Mouse (Mus musculus) CH12.LX (cell line): ENCODE data around the gene Mocs1.

Experiments used
- CTCF ChIP-seq, 2 experiments: IDR thresholded peaks in 1 of 2; conservative IDR thresholded peaks in 1 of 2; 2 replicates each; pipeline ENCODE4 v1.5.1; 2011 to 2012; ENCODE audit warnings: low read depth in 2 of 2, low read length in 2 of 2, improper control_type of control experiment in 1 of 2, inconsistent platforms in 1 of 2, mild to moderate bottlenecking in 1 of 2, moderate library complexity in 1 of 2
- EP300 ChIP-seq: IDR thresholded peaks from 2 replicates; pipeline ENCODE4 v1.6.1; 2011; ENCODE audit warnings: low read length, improper control_type of control experiment
- JUND ChIP-seq: conservative IDR thresholded peaks from 2 replicates; pipeline ENCODE4 v1.6.1; 2011; ENCODE audit warnings: low read depth, low read length, improper control_type of control experiment
- MAZ ChIP-seq: IDR thresholded peaks from 2 replicates; pipeline ENCODE4 v1.6.1; 2012; ENCODE audit warnings: low read depth, mild to moderate bottlenecking, inconsistent platforms, low read length, improper control_type of control experiment, moderate library complexity
- MEF2A ChIP-seq: IDR thresholded peaks from 2 replicates; pipeline ENCODE4 v1.6.1; 2014; ENCODE audit warnings: low read depth, mild to moderate bottlenecking, inconsistent platforms, low read length, improper control_type of control experiment, borderline replicate concordance
- MXI1 ChIP-seq: IDR thresholded peaks from 2 replicates; pipeline ENCODE4 v1.6.1; 2011; ENCODE audit warnings: mild to moderate bottlenecking, low read depth, low read length, improper control_type of control experiment
- NRF1 ChIP-seq: IDR thresholded peaks from 2 replicates; pipeline ENCODE4 v1.6.1; 2014; ENCODE audit warnings: low read depth, mild to moderate bottlenecking, inconsistent platforms, low read length, improper control_type of control experiment, moderate library complexity
- PAX5 ChIP-seq: IDR thresholded peaks from 2 replicates; pipeline ENCODE4 v1.6.1; 2012; ENCODE audit warnings: low read length, inconsistent platforms, mixed read lengths
- POLR2A ChIP-seq: IDR thresholded peaks from 2 replicates; pipeline ENCODE4 v1.6.1; 2011; ENCODE audit warnings: low read depth, mild to moderate bottlenecking, improper control_type of control experiment, low read length
- USF1 ChIP-seq: IDR thresholded peaks from 2 replicates; pipeline ENCODE4 v1.6.1; 2014; ENCODE audit warnings: low read depth, mild to moderate bottlenecking, inconsistent platforms, low read length, improper control_type of control experiment
- ZC3H11A ChIP-seq: IDR thresholded peaks from 2 replicates; pipeline ENCODE4 v1.6.1; 2012; ENCODE audit warnings: low read depth, mild to moderate bottlenecking, inconsistent platforms, low read length, improper control_type of control experiment
- ZMIZ1 ChIP-seq: IDR thresholded peaks from 2 replicates; pipeline ENCODE4 v1.6.1; 2012; ENCODE audit warnings: low read depth, mild to moderate bottlenecking, inconsistent platforms, low read length, improper control_type of control experiment

DNA sequence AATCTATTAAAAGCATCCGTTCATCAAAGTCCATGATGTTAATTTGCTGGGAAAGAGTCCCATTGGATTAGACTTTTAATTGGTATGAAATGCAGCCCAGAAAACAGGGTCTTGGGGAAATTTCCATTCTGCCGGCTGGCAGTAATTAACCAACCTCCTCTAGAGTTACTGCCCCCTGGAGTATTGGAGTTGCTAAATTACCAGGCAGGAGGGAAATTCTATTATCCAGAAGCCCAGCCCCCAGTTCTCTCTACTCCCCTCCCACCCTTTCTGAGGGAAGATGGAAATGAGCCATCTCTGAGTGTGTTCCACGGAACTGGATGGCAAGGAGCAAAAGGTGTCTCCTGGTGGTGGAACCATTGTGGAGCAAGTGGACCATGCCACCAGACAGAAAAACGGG is 48.5 kb upstream of the Mocs1 start:
- no peak for TF ChIP-seq NRF1
- no peak for TF ChIP-seq CTCF (conservative IDR thresholded peaks at IDR 0.05 in 1 of 2, IDR thresholded peaks at IDR 0.05 in 1 of 2; ENCODE audit: low read depth in 2 of 2, low read length in 2 of 2)
- no peak for TF ChIP-seq PAX5
- TF ChIP-seq USF1, result no peak
- TF ChIP-seq POLR2A, result no peak
- TF ChIP-seq MXI1, result no peak
- no peak for TF ChIP-seq ZC3H11A
- TF ChIP-seq MAZ, result no peak
- TF ChIP-seq ZMIZ1, result no peak
- TF ChIP-seq EP300, result no peak
- no peak for TF ChIP-seq MEF2A
- TF ChIP-seq JUND, result no peak
